Mouse (Mus musculus) testis, adult 2 months (tissue): Measurements from ENCODE around the gene Tmem178b. TPM values are rescaled to one million over a fixed set of nuclear protein-coding genes. Genes with fewer than 3 reads are reported as not detected.

Experiments used
- H3K27ac ChIP-seq: fragments of 200-500 bp; 2 replicates; pipeline ENCODE4 v1.5.1; 2012; ENCODE audit warnings: low read depth, low read length; ENCODE audit not compliant: control insufficient read depth, insufficient read depth
- H3K27me3 ChIP-seq: fragments of 200-500 bp; 2 replicates; pipeline ENCODE4 v1.6.1; 2012; ENCODE audit warnings: mild to moderate bottlenecking, low read length, moderate library complexity; ENCODE audit not compliant: control insufficient read depth, insufficient read depth
- H3K36me3 ChIP-seq: fragments of 200-500 bp; 2 replicates; pipeline ENCODE4 v1.6.1; 2012; ENCODE audit warnings: mild to moderate bottlenecking, low read length; ENCODE audit not compliant: control insufficient read depth, insufficient read depth
- H3K4me1 ChIP-seq: fragments of 200-500 bp; 2 replicates; pipeline ENCODE4 v1.6.1; 2012; ENCODE audit warnings: low read length; ENCODE audit not compliant: control insufficient read depth, insufficient read depth
- H3K4me3 ChIP-seq: fragments of 200-500 bp; 2 replicates; pipeline ENCODE4 v1.5.1; 2012; ENCODE audit warnings: low read depth, mild to moderate bottlenecking, low read length, moderate library complexity, mixed read lengths; ENCODE audit not compliant: control insufficient read depth
- CTCF ChIP-seq: fragments of 200-500 bp; IDR thresholded peaks from 2 replicates; pipeline ENCODE4 v1.5.1; 2012; ENCODE audit warnings: low read depth, mild to moderate bottlenecking, inconsistent platforms, low read length, moderate library complexity; ENCODE audit not compliant: control insufficient read depth, insufficient read depth, insufficient replicate concordance
- POLR2A ChIP-seq: fragments of 200-500 bp; IDR thresholded peaks from 2 replicates; pipeline ENCODE4 v1.6.1; 2012; ENCODE audit warnings: low read depth, mild to moderate bottlenecking, inconsistent platforms, low read length, moderate library complexity; ENCODE audit not compliant: control insufficient read depth
- polyA plus RNA-seq: library from polyadenylated mRNA; depleted of rRNA; stranded (reverse); fragments of >200 nt; gene quantifications from 2 replicates; pipeline ENCODE4 v1.2.3, GENCODE M21; 2012

Gene Tmem178b
- polyA plus RNA-seq, 1 experiment: 10.8 TPM

DNA sequence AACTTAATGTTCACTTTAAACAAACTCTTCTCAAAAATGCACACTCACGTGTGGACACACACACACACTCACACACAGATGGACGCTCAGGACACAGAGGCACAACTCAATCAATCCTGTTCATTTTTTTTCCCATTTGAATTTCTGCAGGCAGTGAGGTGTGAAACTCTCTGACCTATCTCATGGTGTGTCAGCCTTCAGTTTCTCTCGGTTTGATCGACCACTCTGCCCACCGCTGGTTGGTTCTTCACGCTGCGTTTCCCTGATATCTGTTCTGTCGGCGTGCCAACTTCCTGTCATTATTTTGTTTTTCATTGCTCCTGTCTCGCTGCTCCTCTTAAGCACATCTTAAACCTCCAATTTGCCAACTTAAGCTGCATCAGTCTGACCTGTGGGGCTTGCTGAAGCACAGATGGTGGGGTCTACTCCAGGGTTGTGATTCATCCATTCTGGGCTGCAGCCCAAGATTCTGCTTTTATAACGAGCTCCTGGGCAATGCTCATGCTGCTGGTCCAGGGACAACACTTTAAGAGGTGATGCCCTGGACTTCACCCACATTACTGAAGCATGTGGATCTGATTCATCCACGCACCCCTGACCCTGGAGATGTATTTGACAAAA is 250.1 kb downstream of the Tmem178b start:
- Histone ChIP-seq H3K27ac (no peak overlapping the region), H3K4me1 (no peaks in the 10 kb centered on the region), H3K36me3 (no peaks in the 10 kb centered on the region), H3K27me3 (no peaks in the 10 kb centered on the region), H3K4me3 (no peak overlapping the region)
- TF ChIP-seq POLR2A: no peak
- no peak for TF ChIP-seq CTCF

- H3K36me3 ChIP-seq: no peaks in the 10 kb centered on the region
- no peak overlapping the region for H3K4me3 ChIP-seq
- no peak overlapping the region for H3K27ac ChIP-seq
- TF ChIP-seq CTCF (no peak), POLR2A (no peak)
- no peaks in the 10 kb centered on the region for H3K4me1 ChIP-seq
- no peaks in the 10 kb centered on the region for H3K27me3 ChIP-seq
These were observed 250.9 kb downstream of the Tmem178b start for GRCm38 (mm10) chr6:40123960-40124359.

- Histone ChIP-seq H3K27me3 (no peaks in the 10 kb centered on the region), H3K4me1 (no peaks in the 10 kb centered on the region), H3K27ac (no peak overlapping the region), H3K36me3 (no peaks in the 10 kb centered on the region), H3K4me3 (no peak overlapping the region)
- TF ChIP-seq POLR2A (no peak), CTCF (no peak)
These were observed 255.6 kb downstream of the Tmem178b start for GRCm38 (mm10) chr6:40128716-40129115.

DNA sequence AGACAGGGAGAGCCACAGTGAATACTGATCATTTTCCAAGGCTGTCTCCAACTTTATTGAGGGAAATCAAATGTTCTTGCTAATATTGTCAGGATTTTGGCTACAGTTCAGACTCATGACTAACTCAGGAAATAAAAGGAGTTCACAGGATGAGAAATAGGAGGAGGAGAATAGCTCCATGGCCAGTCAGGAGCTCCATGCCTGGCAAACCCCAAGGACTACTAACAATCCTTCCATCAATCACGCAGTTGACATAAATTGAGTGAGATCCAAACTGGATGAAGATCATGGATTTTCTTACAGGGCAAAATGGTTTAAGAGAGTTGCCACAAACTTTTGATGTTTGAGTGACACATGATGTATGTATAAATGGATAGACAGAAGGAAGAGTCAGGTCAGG is 258.9 kb downstream of the Tmem178b start:
- TF ChIP-seq CTCF: no peak
- no peak for TF ChIP-seq POLR2A
- no peak overlapping the region for H3K27ac ChIP-seq
- H3K36me3 ChIP-seq: no peaks in the 10 kb centered on the region

GRCm38 (mm10) chr6:40133436-40133835 is 260.4 kb downstream of the Tmem178b start:
- Histone ChIP-seq H3K36me3 (no peaks in the 10 kb centered on the region), H3K27ac (no peak overlapping the region), H3K4me3 (no peak overlapping the region), H3K27me3 (no peaks in the 10 kb centered on the region), H3K4me1 (no peaks in the 10 kb centered on the region)
- TF ChIP-seq CTCF (no peak), POLR2A (no peak)

More for the DNA sequence above, 258.9 kb downstream of the Tmem178b start:
- H3K4me3 ChIP-seq: no peak overlapping the region
- H3K4me1 ChIP-seq: no peaks in the 10 kb centered on the region
- no peaks in the 10 kb centered on the region for H3K27me3 ChIP-seq

DNA sequence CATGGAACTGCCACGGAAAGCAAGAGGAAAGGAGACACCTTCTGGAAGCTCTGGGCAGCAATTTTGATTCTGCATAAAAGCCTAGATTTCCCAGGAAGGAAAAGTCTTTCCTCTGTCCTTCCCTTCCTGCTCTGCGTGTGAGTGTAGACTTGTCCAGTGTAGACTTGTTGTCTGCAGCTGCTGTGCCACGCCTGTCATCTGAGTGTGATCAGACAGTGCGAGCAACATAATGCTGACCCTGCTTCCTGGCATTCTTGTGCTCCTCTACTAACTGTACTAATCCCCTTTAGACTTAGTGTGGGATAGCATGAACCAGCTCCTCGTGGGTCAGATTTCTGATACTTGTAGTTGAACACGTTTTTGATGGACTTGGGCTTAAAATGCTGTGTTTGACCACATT is 262.6 kb downstream of the Tmem178b start:
- TF ChIP-seq CTCF (no peak), POLR2A (no peak)
- no peaks in the 10 kb centered on the region for H3K4me1 ChIP-seq
- H3K27ac ChIP-seq: no peak overlapping the region
- no peak overlapping the region for H3K4me3 ChIP-seq
- no peaks in the 10 kb centered on the region for H3K27me3 ChIP-seq
- no peaks in the 10 kb centered on the region for H3K36me3 ChIP-seq

DNA sequence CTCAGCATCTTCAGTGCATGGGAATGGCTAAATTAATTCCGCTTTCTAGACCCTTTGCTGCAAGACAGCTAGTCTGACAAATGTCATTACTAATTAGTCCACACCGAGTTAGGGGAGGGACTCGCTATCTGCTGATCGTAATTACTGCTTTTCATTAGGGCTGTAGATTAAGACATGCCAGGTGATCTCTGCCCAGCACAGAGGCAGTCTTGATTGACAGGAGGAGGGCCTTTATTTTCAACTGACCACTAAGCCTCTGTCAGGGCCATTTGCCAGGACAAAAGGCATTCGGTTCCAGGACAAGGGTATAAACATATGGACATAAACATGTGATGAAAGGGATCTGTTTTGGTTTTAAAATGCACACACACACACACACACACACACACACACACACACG is 264.3 kb downstream of the Tmem178b start:
- no peak overlapping the region for H3K4me3 ChIP-seq
- TF ChIP-seq POLR2A: no peak
- no peak for TF ChIP-seq CTCF

More for the DNA sequence above, 264.3 kb downstream of the Tmem178b start:
- no peak overlapping the region for H3K27ac ChIP-seq
- no peaks in the 10 kb centered on the region for H3K4me1 ChIP-seq
- H3K27me3 ChIP-seq: no peaks in the 10 kb centered on the region
- H3K36me3 ChIP-seq: no peaks in the 10 kb centered on the region
